8 mouse cellular contexts compared by ENCODE assay signal in the genomic region with DNA sequence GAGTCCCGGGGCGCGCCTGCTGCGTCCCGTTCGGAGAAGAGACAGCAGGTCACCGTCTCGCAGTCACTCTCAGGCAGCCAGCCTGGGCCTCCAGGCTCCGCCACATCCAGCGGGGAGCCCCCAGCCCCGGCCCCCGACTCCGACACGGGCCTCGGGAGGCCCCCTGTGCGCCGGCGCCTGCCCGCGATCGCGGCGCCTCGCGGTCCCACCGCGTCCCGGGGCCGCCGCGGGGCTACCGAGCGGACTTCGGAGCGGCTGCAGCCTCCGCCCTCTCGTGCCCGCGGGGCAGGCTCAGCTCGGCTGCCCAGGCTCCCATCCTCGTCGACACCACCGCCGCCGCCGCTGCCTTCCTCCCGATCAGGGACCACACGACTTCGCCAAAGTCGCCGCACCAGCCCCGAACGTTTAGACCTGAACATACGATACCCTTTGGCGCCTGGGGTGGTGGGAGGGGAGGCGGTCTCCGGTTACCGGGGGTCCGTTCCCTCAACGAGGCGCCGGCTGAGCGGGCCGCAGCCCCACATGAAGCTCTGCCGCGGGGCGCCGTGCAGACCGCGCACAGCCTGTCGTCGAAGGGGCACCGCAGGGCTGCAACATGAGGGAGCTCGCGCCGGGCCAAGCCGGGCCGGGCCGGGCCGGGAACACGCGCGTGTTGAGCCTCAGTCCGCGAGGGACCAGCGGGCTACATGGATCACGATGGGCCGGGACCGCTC. TPM values are rescaled to one million over a fixed set of nuclear protein-coding genes. Genes with fewer than 3 reads are reported as not detected.
DNase-seq lines count a peak whose midpoint lies in the region; ATAC-seq and TF ChIP-seq lines count a peak whose summit lies in the region.

No protein-coding gene starts in this region.

- no peaks in the 10 kb centered on the region for H3K9me3 ChIP-seq in forebrain, embryonic 12.5 days
- no peaks in the 10 kb centered on the region for H3K9me3 ChIP-seq in hindbrain, embryonic 15.5 days
- H3K9me3 ChIP-seq in lung, embryonic 14.5 days (ENCODE audit: low read depth, low read length): no peaks in the 10 kb centered on the region
- H3K9me3 ChIP-seq in stomach, embryonic 14.5 days (ENCODE audit: control insufficient read depth, low read depth, low read length): no peaks in the 10 kb centered on the region

- no peak for TF ChIP-seq CTCF in lung, embryonic 14.5 days (IDR thresholded peaks at IDR 0.05; ENCODE audit: low read depth)

- peak overlapping the region; percentile 86 for H3K4me2 ChIP-seq in forebrain, embryonic 12.5 days
- H3K4me2 ChIP-seq in hindbrain, embryonic 15.5 days: peak overlapping the region; percentile 93
- H3K4me2 ChIP-seq in lung, embryonic 14.5 days: peak overlapping the region; percentile 99
- H3K4me2 ChIP-seq in stomach, embryonic 14.5 days (replicated peaks; ENCODE audit: low read depth, low read length): peak overlapping the region; percentile 95

- peak overlapping the region; percentile 64 for H3K4me3 ChIP-seq in forebrain, embryonic 12.5 days (replicated peaks)
- peak overlapping the region; percentile 53 for H3K4me3 ChIP-seq in hindbrain, embryonic 15.5 days
- H3K4me3 ChIP-seq in lung, embryonic 14.5 days (ENCODE audit: low read depth, low read length): peak overlapping the region; percentile 98
- peak overlapping the region; percentile 93 for H3K4me3 ChIP-seq in stomach, embryonic 14.5 days (ENCODE audit: low read depth, low read length)

- H3K27me3 ChIP-seq in forebrain, embryonic 12.5 days: peaks cover 68% of the 10 kb centered on the region
- H3K27me3 ChIP-seq in hindbrain, embryonic 15.5 days: peaks cover 26% of the 10 kb centered on the region
- H3K27me3 ChIP-seq in lung, embryonic 14.5 days (ENCODE audit: insufficient read depth, low read length): no peaks in the 10 kb centered on the region
- H3K27me3 ChIP-seq in stomach, embryonic 14.5 days (ENCODE audit: control insufficient read depth, insufficient read depth, low read length): no peaks in the 10 kb centered on the region

- no peak for ATAC-seq in forebrain, embryonic 12.5 days (ENCODE audit: low FRiP score)
- no peak for ATAC-seq in hindbrain, embryonic 15.5 days (ENCODE audit: low FRiP score, low read depth)
- ATAC-seq in lung, embryonic 14.5 days (ENCODE audit: insufficient read depth): no peak
- no peak for ATAC-seq in stomach, embryonic 14.5 days (ENCODE audit: insufficient number of reproducible peaks, insufficient read depth, low FRiP score, low read depth)

- peak overlapping the region; percentile 91 for H3K27ac ChIP-seq in forebrain, embryonic 12.5 days
- H3K27ac ChIP-seq in hindbrain, embryonic 15.5 days (replicated peaks): peak overlapping the region; percentile 76
- H3K27ac ChIP-seq in lung, embryonic 14.5 days (ENCODE audit: low read depth): peak overlapping the region; percentile 99
- H3K27ac ChIP-seq in stomach, embryonic 14.5 days (ENCODE audit: low read length): peak overlapping the region; percentile 99

- H3K36me3 ChIP-seq in forebrain, embryonic 12.5 days (replicated peaks): no peaks in the 10 kb centered on the region
- no peaks in the 10 kb centered on the region for H3K36me3 ChIP-seq in hindbrain, embryonic 15.5 days
- H3K36me3 ChIP-seq in lung, embryonic 14.5 days (ENCODE audit: insufficient read depth): peaks cover 13% of the 10 kb centered on the region; the same call in 1 of the 2 replicates
- no peaks in the 10 kb centered on the region; the same call in 1 of the 2 replicates for H3K36me3 ChIP-seq in stomach, embryonic 14.5 days (ENCODE audit: control insufficient read depth, insufficient read depth, low read length)

- WGBS in forebrain, embryonic 12.5 days: under 1% methylated on average over 88 of the region's 89 CpGs
- WGBS in hindbrain, embryonic 15.5 days: under 1% methylated on average over 82 of the region's 89 CpGs
- under 1% methylated on average over 89 of the region's 89 CpGs for WGBS in lung, embryonic 14.5 days
- under 1% methylated on average over 78 of the region's 89 CpGs for WGBS in stomach, embryonic 14.5 days

- DNase-seq in urinary bladder, postnatal 25 days (ENCODE audit: low spot score): peak; percentile 45
- no peak for DNase-seq in urinary bladder, adult 2 months (ENCODE audit: low spot score)
- DNase-seq in lung, embryonic 14.5 days: peak; percentile 58
- DNase-seq in layer of hippocampus, adult 9-10 months (ENCODE audit: low spot score): no peak
- no peak for DNase-seq in ovary, adult 18-20 months (ENCODE audit: low spot score)

- peaks cover 73% of the 10 kb centered on the region for H3K4me1 ChIP-seq in forebrain, embryonic 12.5 days
- H3K4me1 ChIP-seq in hindbrain, embryonic 15.5 days (replicated peaks): peaks cover 58% of the 10 kb centered on the region
- H3K4me1 ChIP-seq in lung, embryonic 14.5 days (ENCODE audit: insufficient read depth): peaks cover 19% of the 10 kb centered on the region
- peaks cover 41% of the 10 kb centered on the region for H3K4me1 ChIP-seq in stomach, embryonic 14.5 days (ENCODE audit: control insufficient read depth, insufficient read depth, low read length)

- peak overlapping the region; percentile 88 for H3K9ac ChIP-seq in forebrain, embryonic 12.5 days
- peak overlapping the region; percentile 52 for H3K9ac ChIP-seq in hindbrain, embryonic 15.5 days
- peak overlapping the region; percentile 99 for H3K9ac ChIP-seq in lung, embryonic 14.5 days
- peak overlapping the region; percentile 98 for H3K9ac ChIP-seq in stomach, embryonic 14.5 days (replicated peaks; ENCODE audit: low read depth, low read length)

RNA-seq across cellular contexts. Expression of gene Smad6, which starts 1.1 kb away (rescaled TPM):
- polyA plus RNA-seq in urinary bladder, adult 2 months (2012; rRNA removed): 20.6 and 21.8 TPM in 2 replicates
- polyA plus RNA-seq in forebrain, embryonic 12.5 days (2016; fragmentation: Nextera tagmentation; extraction: Ambion mirVana): 5.2 and 6.5 TPM in 2 replicates
- polyA plus RNA-seq in hindbrain, embryonic 15.5 days (2015; fragmentation: Nextera tagmentation; extraction: Ambion mirVana): 2.5 and 2.6 TPM in 2 replicates
- 13.6 and 15.3 TPM in 2 replicates for polyA plus RNA-seq in lung, embryonic 14.5 days (2014; fragmentation: Nextera tagmentation; extraction: Ambion mirVana)
- 7.5 and 9.7 TPM in 2 replicates for polyA plus RNA-seq in stomach, embryonic 14.5 days (2014; fragmentation: Nextera tagmentation; extraction: Ambion mirVana)

Comparison
In these comparisons a context has a peak if more than half of its experiments do, and no peak if none do; other contexts are left out.
1. DNase-seq: peak in urinary bladder, postnatal 25 days (single experiment) and lung, embryonic 14.5 days (single experiment); none in urinary bladder, adult 2 months (single experiment), layer of hippocampus, adult 9-10 months (single experiment) and ovary, adult 18-20 months (single experiment).
2. Peak in every context shown above with its lines, with median percentiles within 50 percentile points of each other: H3K27ac ChIP-seq, H3K4me2 ChIP-seq, H3K4me3 ChIP-seq and H3K9ac ChIP-seq.